ENCODE assay signal across 28 mouse cellular contexts in genomic region chr16:55522283-55522682, GRCm38 (mm10).
DNase-seq lines count a peak whose midpoint lies in the region; ATAC-seq and TF ChIP-seq lines count a peak whose summit lies in the region.
"Had no signal": no experiment of that assay in that cellular context is flagged by ENCODE, and none has a peak within 500 bp of the region (broad histone marks: within the 10 kb centered on the region; RNA-seq: fewer than 3 reads in every experiment).

No protein-coding gene starts in this region.

- H3K4me2 ChIP-seq in intestine, embryonic 15.5 days (replicated peaks), result no peak overlapping the region
- no peak overlapping the region for H3K4me2 ChIP-seq in intestine, postnatal 0 days (replicated peaks; ENCODE audit: low read depth)
- no peak overlapping the region for H3K4me2 ChIP-seq in liver, embryonic 16.5 days (ENCODE audit: low read depth, low read length)
- H3K4me2 ChIP-seq in liver, embryonic 12.5 days, result no peak overlapping the region
- H3K4me2 ChIP-seq: embryonic facial prominence, embryonic 12.5 days; embryonic facial prominence, embryonic 15.5 days; heart, embryonic 12.5 days; heart, embryonic 15.5 days; hindbrain, embryonic 13.5 days had no signal

- 51% methylated on average over 1 of the region's 1 CpGs for WGBS in intestine, embryonic 15.5 days
- WGBS in intestine, postnatal 0 days, result 46% methylated on average over 1 of the region's 1 CpGs
- 25% methylated on average over 1 of the region's 1 CpGs for WGBS in liver, embryonic 16.5 days (ENCODE audit: insufficient replicate concordance)
- 19% methylated on average over 1 of the region's 1 CpGs for WGBS in liver, embryonic 12.5 days (ENCODE audit: insufficient replicate concordance)

- intact Hi-C loops in gastrocnemius, postnatal 14 days (cut with DNase I; ENCODE audit: low total_unique reads), result no loop called here

- no peak overlapping the region for H3K4me3 ChIP-seq in intestine, embryonic 15.5 days (replicated peaks)
- H3K4me3 ChIP-seq in intestine, postnatal 0 days (ENCODE audit: low read depth, low read length), result no peak overlapping the region
- no peak overlapping the region for H3K4me3 ChIP-seq in liver, embryonic 16.5 days (ENCODE audit: low read depth, low read length)
- no peak overlapping the region for H3K4me3 ChIP-seq in liver, embryonic 12.5 days
- H3K4me3 ChIP-seq in MEL (ENCODE audit: control insufficient read depth in 1 of 2, insufficient read depth in 1 of 2, low read depth in 2 of 2, low read length in 2 of 2), result no peak overlapping the region
- H3K4me3 ChIP-seq: embryonic facial prominence, embryonic 12.5 days; embryonic facial prominence, embryonic 15.5 days; gastrocnemius, adult 2 months; heart, embryonic 12.5 days; heart, embryonic 15.5 days; hindbrain, embryonic 10.5 days; hindbrain, embryonic 13.5 days had no signal

- TF ChIP-seq CTCF in intestine, postnatal 0 days (IDR thresholded peaks at IDR 0.05; ENCODE audit: low read depth), result no peak
- no peak for TF ChIP-seq CTCF in MEL (IDR thresholded peaks at IDR 0.05 in 2 of 3, conservative IDR thresholded peaks at IDR 0.05 in 1 of 3; ENCODE audit: control insufficient read depth in 1 of 3, insufficient read depth in 1 of 3, low read depth in 2 of 3, low read length in 3 of 3, poor library complexity in 1 of 3, severe bottlenecking in 1 of 3)

- H3K36me3 ChIP-seq in intestine, embryonic 15.5 days, result no peaks in the 10 kb centered on the region
- H3K36me3 ChIP-seq in intestine, postnatal 0 days (ENCODE audit: control insufficient read depth, insufficient read depth), result no peaks in the 10 kb centered on the region
- H3K36me3 ChIP-seq in liver, embryonic 16.5 days (ENCODE audit: control insufficient read depth, insufficient read depth), result no peaks in the 10 kb centered on the region
- no peaks in the 10 kb centered on the region for H3K36me3 ChIP-seq in liver, embryonic 12.5 days
- peaks cover 0 to 3% of the 10 kb centered on the region in 2 experiments; a peak in 2 of 4 replicates for H3K36me3 ChIP-seq in MEL (ENCODE audit: control insufficient read depth in 1 of 2, insufficient read depth in 2 of 2, low read length in 2 of 2)
- H3K36me3 ChIP-seq: embryonic facial prominence, embryonic 12.5 days; embryonic facial prominence, embryonic 15.5 days; heart, embryonic 12.5 days; heart, embryonic 15.5 days; hindbrain, embryonic 10.5 days; hindbrain, embryonic 13.5 days had no signal

- H3K4me1 ChIP-seq in intestine, embryonic 15.5 days (replicated peaks), result no peaks in the 10 kb centered on the region
- no peaks in the 10 kb centered on the region; the same call in 1 of the 2 replicates for H3K4me1 ChIP-seq in intestine, postnatal 0 days (replicated peaks; ENCODE audit: control insufficient read depth, insufficient read depth, low read length)
- H3K4me1 ChIP-seq in liver, embryonic 16.5 days (ENCODE audit: control insufficient read depth, low read depth, low read length), result no peaks in the 10 kb centered on the region
- peaks cover 5% of the 10 kb centered on the region; the same call in 1 of the 2 replicates for H3K4me1 ChIP-seq in liver, embryonic 12.5 days
- H3K4me1 ChIP-seq in MEL (ENCODE audit: control insufficient read depth in 1 of 2, insufficient read depth in 2 of 2, low read length in 2 of 2), result peaks cover 6 to 8% of the 10 kb centered on the region in 2 experiments; a peak in 3 of 4 replicates
- H3K4me1 ChIP-seq: embryonic facial prominence, embryonic 12.5 days; embryonic facial prominence, embryonic 15.5 days; heart, embryonic 12.5 days; heart, embryonic 15.5 days; hindbrain, embryonic 10.5 days; hindbrain, embryonic 13.5 days had no signal

- no peak for TF ChIP-seq POLR2A in MEL (IDR thresholded peaks at IDR 0.05; ENCODE audit: control insufficient read depth in 1 of 2, insufficient read depth in 1 of 2, low read depth in 1 of 2, low read length in 2 of 2, poor library complexity in 1 of 2)

- no peak for DNase-seq in MEL (ENCODE audit: low read depth, low spot score)
- no peak for DNase-seq in gastrocnemius, postnatal 14 days
- no peak for DNase-seq in right cerebral cortex, postnatal 14 days
- DNase-seq: adrenal gland, postnatal 10 days; adrenal gland, postnatal 36 days; cerebellum, adult 18-20 months; cerebellum, adult 9-10 months; cerebellum, postnatal 25 days; forebrain, postnatal 0 days; gastrocnemius, adult 2 months; gastrocnemius, postnatal 25 days; heart, adult 18-20 months; heart, postnatal 10 days; heart, postnatal 36 days had no signal

- TF ChIP-seq RAD21 in MEL (IDR thresholded peaks at IDR 0.05; ENCODE audit: low read depth, low read length), result no peak

- TF ChIP-seq EP300 in MEL (IDR thresholded peaks at IDR 0.05; ENCODE audit: low read depth in 1 of 2, low read length in 2 of 2), result peak in 1 of 2 experiments; percentile 53; a peak in 1 of 4 replicates

- H3K79me2 ChIP-seq in MEL (ENCODE audit: control insufficient read depth, insufficient read depth, low read length, poor library complexity), result no peaks in the 10 kb centered on the region

- H3K27ac ChIP-seq in intestine, embryonic 15.5 days, result no peak overlapping the region
- H3K27ac ChIP-seq in intestine, postnatal 0 days (ENCODE audit: low read depth, low read length), result no peak overlapping the region
- no peak overlapping the region for H3K27ac ChIP-seq in liver, embryonic 16.5 days (ENCODE audit: low read length)
- H3K27ac ChIP-seq in liver, embryonic 12.5 days, result no peak overlapping the region
- H3K27ac ChIP-seq in MEL (ENCODE audit: control insufficient read depth, low read depth, low read length), result no peak overlapping the region
- H3K27ac ChIP-seq: embryonic facial prominence, embryonic 12.5 days; embryonic facial prominence, embryonic 15.5 days; gastrocnemius, adult 2 months; heart, embryonic 15.5 days; hindbrain, embryonic 10.5 days; hindbrain, embryonic 13.5 days had no signal

- H3K9me3 ChIP-seq in intestine, embryonic 15.5 days, result no peaks in the 10 kb centered on the region
- no peaks in the 10 kb centered on the region for H3K9me3 ChIP-seq in intestine, postnatal 0 days (ENCODE audit: control insufficient read depth)
- no peaks in the 10 kb centered on the region for H3K9me3 ChIP-seq in liver, embryonic 16.5 days (replicated peaks; ENCODE audit: control insufficient read depth, low read length)
- H3K9me3 ChIP-seq in liver, embryonic 12.5 days (replicated peaks), result no peaks in the 10 kb centered on the region
- H3K9me3 ChIP-seq in MEL (replicated peaks; ENCODE audit: insufficient read depth, low read length), result no peaks in the 10 kb centered on the region
- H3K9me3 ChIP-seq: embryonic facial prominence, embryonic 12.5 days; embryonic facial prominence, embryonic 15.5 days; heart, embryonic 12.5 days; heart, embryonic 15.5 days; hindbrain, embryonic 10.5 days; hindbrain, embryonic 13.5 days had no signal

- H3K9ac ChIP-seq in intestine, embryonic 15.5 days, result no peak overlapping the region
- H3K9ac ChIP-seq in intestine, postnatal 0 days (ENCODE audit: low read depth, low read length), result no peak overlapping the region
- no peak overlapping the region for H3K9ac ChIP-seq in liver, embryonic 16.5 days (ENCODE audit: low read depth, low read length)
- no peak overlapping the region for H3K9ac ChIP-seq in liver, embryonic 12.5 days
- no peak overlapping the region for H3K9ac ChIP-seq in MEL (ENCODE audit: control insufficient read depth, low read depth, low read length, poor library complexity, severe bottlenecking)
- H3K9ac ChIP-seq: embryonic facial prominence, embryonic 12.5 days; embryonic facial prominence, embryonic 15.5 days; forebrain, postnatal 0 days; heart, embryonic 12.5 days; heart, embryonic 15.5 days; hindbrain, embryonic 13.5 days had no signal

- 0 out of 2 replicates have a peak, but pooled peaks have one; percentile 24 for ATAC-seq in intestine, embryonic 15.5 days
- no peak for ATAC-seq in intestine, postnatal 0 days
- peak; percentile 43; the same call in 1 of the 2 replicates for ATAC-seq in liver, embryonic 16.5 days (ENCODE audit: low read depth)
- ATAC-seq in liver, embryonic 12.5 days, result no peak
- ATAC-seq: activated CD4-positive, CD25-positive, alpha-beta regulatory T cell, adult 4 months; CD4-positive, CD25-positive, alpha-beta regulatory T cell, adult 4 months; forebrain, embryonic 14.5 days; forebrain, postnatal 0 days; hindbrain, embryonic 16.5 days had no signal

- H3K27me3 ChIP-seq in intestine, embryonic 15.5 days (replicated peaks), result no peaks in the 10 kb centered on the region
- H3K27me3 ChIP-seq in intestine, postnatal 0 days (replicated peaks; ENCODE audit: control insufficient read depth, insufficient read depth, low read length), result no peaks in the 10 kb centered on the region
- no peaks in the 10 kb centered on the region for H3K27me3 ChIP-seq in liver, embryonic 16.5 days (ENCODE audit: control insufficient read depth, insufficient read depth, low read depth, low read length)
- H3K27me3 ChIP-seq in liver, embryonic 12.5 days (replicated peaks), result no peaks in the 10 kb centered on the region
- H3K27me3 ChIP-seq in MEL (ENCODE audit: control insufficient read depth in 1 of 2, insufficient read depth in 2 of 2, low read length in 2 of 2), result no peaks in the 10 kb centered on the region
- H3K27me3 ChIP-seq: embryonic facial prominence, embryonic 12.5 days; embryonic facial prominence, embryonic 15.5 days; heart, embryonic 12.5 days; heart, embryonic 15.5 days; hindbrain, embryonic 13.5 days had no signal

TF ChIP-seq in MEL, 35 proteins besides CTCF, POLR2A, EP300 and RAD21:
- TF ChIP-seq MAX (IDR thresholded peaks at IDR 0.05; ENCODE audit: low read length), result no peak
- TF ChIP-seq MYB (IDR thresholded peaks at IDR 0.05; ENCODE audit: low read depth, low read length), result no peak
- TF ChIP-seq MXI1 (IDR thresholded peaks at IDR 0.05; ENCODE audit: low read depth, low read length), result no peak
- TF ChIP-seq ZKSCAN1 (IDR thresholded peaks at IDR 0.05; ENCODE audit: low read depth, low read length), result no peak
- TF ChIP-seq RCOR1 (IDR thresholded peaks at IDR 0.05; ENCODE audit: low read depth, low read length), result peak; percentile 21; the same call in 1 of the 2 replicates
- no peak for TF ChIP-seq TCF12 (IDR thresholded peaks at IDR 0.05; ENCODE audit: low read depth, low read length)
- TF ChIP-seq CHD2 (IDR thresholded peaks at IDR 0.05; ENCODE audit: low read length), result no peak
- TF ChIP-seq ZNF384 (IDR thresholded peaks at IDR 0.05; ENCODE audit: low read depth, low read length), result peak; percentile 52
- TF ChIP-seq POLR2AphosphoS2 (IDR thresholded peaks at IDR 0.05; ENCODE audit: low read length), result no peak
TF ChIP-seq in MEL: peak in this region for 2.

Comparison
In these comparisons a context has a peak if more than half of its experiments do, and no peak if none do; other contexts are left out.
1. ATAC-seq: peak in intestine, embryonic 15.5 days (single experiment) and liver, embryonic 16.5 days (single experiment); none in intestine, postnatal 0 days (single experiment) and liver, embryonic 12.5 days (single experiment).